Mouse (Mus musculus): Measurements from ENCODE around the gene Phf20.

- no peak for TF ChIP-seq POLR2A (IDR thresholded peaks at IDR 0.05; ENCODE audit: borderline replicate concordance, extremely low read depth, insufficient read depth, insufficient read length, poor library complexity, severe bottlenecking)
- no peak for TF ChIP-seq CTCF (IDR thresholded peaks at IDR 0.05; ENCODE audit: borderline replicate concordance, extremely low read depth, insufficient read depth, insufficient read length)
These were observed 37.1 kb downstream of the Phf20 start for GRCm38 (mm10) chr2:156233275-156233948.

Data from brain, embryonic 14.5 days (tissue).